Mouse (Mus musculus) kidney, postnatal 14 days (tissue): ENCODE measurements around the gene Sult2b1.

Experiments
- DNase-seq: peaks from one replicate; pipeline ENCODE4 v3.0.0; 2022; ENCODE audit warnings: mixed read lengths

Sult2b1 gene

DNA sequence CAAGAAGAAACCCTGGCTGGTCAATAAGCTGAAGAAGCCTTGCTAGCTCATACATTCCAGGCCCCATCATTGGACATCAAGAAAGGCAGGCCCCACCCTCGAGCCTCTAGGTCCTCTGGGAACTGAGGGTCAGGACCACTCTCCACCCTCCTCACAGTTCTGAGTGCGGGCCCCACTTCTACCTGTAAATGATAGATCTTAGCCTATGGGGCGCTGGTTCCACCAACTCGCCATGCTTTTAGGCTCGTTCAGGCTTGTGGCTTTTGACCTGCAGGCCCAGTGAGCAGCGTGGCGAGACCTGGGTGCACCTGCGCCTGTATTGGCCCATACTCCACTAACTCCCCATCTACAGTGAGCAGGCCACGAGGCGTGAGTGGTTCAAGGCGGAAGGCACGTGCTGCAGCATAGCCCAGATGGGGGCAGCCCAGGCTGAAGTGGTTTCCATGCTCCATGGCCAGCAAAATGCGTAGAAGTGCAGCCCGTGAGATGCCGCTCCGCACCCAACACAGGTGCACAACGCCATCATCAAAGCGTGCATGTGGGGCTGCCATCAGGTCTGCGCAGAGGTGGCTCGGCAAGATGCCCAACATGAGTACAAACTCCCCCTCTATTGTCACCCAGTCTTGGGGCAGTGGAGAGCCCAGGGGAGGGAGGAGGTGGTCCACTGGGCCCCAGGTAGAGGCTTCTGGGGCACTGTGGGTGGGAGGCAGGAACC is 73.8 kb downstream of the Sult2b1 start:
- no peak for DNase-seq

GRCm38 (mm10) chr7:45709677-45710355 is 74.7 kb downstream of the Sult2b1 start:
- DNase-seq, result no peak

DNA sequence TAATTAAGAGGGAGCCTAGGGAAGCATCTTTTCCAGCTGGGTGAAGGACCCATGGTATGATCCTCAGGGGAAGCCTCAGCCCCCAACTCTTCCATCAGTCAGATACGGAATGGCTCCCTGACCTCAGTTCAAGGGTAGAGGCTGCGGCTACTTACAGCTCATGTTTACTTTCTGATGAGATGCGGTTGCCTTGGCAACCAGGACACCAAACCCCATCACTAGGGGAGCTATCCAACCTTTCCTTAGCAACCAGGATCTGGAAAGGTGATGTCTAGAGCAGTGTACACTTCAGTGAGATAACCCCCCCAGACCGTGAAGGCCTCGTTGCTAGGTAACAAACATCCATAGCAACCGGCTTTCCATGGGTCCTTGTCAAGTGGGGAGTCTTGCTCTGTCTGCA is 75.4 kb downstream of the Sult2b1 start:
- DNase-seq, result no peak

DNA sequence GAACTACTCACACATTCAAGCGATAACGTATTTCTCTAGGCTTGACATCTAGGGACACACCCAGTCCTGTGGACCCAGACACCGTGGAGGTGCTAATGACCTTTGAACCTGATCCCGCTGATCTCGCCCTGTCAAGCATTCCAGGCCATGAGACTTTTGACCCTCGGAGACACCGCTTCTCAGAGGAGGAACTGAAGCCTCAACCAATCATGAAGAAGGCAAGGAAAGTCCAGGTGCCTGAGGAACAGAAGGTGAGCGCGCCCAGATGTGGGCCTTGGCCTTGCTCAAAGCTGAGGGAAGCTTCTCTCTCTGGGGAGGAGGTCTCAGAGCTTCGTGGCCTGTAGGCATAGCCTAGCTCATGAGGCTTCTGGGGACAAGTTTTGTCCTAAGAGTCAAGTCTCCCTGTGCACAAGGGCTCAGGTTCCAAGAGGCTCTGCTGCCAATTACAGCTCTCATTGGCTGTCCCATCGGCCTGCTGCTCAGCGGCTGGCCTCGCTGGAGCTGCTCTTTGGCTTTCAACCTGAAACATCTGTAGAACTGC is 76.2 kb downstream of the Sult2b1 start:
- peak; percentile 81 for DNase-seq

DNA sequence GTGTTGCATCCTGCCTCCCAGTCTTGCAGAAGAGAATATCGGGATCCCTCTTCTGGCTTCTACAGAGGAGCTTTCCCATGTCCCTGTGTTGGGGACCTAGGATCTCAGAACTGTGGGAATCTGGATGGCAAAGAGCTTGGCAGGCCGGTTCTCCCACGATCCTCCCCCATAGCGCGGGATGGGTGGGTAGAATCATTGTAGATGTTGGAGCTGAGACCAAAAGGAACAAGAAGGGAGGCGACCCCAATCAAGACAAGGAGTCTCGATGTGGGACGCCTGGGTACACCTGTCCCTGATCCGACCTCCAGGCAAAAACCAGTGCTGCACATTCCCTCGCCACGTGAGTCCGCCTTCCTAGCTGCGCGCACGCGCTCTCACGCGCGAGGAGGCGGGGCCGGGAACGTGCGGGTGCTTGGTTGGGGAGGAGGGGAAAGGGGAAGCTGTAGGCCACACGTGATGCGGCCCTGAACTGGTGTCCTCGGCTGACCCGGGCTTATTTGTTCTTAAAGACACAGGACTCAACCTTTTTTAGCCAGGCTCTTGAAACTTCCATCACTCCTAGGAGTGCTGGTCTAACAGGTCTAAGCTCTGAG is 77.0 kb downstream of the Sult2b1 start:
- peak; percentile 98 for DNase-seq

DNA sequence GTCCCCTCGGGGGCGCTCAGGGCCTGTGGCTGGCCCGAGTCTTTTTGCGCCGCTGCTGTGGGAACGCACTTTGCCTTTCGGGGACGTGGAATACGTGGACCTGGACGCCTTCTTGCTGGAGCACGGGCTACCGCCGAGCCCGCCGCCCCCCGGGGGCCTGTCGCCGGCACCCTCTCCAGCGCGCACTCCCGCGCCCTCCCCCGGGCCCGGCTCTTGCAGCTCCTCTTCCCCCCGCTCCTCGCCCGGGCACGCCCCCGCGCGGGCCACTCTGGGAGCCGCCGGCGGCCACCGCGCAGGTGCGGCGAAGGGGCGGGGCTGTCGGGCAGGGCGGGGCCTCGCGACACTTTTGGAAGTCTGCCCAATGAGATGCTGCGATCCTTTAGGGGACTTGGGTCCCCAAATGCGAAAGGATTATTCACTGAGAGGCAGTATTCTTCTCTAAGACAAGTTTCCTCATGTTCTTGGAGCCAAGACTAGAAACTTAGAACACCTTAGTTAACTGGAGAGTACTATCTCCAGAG is 77.7 kb downstream of the Sult2b1 start:
- peak; percentile 93 for DNase-seq

- DNase-seq, result peak; percentile 87
These were observed 78.6 kb downstream of the Sult2b1 start for GRCm38 (mm10) chr7:45705873-45706281.

DNA sequence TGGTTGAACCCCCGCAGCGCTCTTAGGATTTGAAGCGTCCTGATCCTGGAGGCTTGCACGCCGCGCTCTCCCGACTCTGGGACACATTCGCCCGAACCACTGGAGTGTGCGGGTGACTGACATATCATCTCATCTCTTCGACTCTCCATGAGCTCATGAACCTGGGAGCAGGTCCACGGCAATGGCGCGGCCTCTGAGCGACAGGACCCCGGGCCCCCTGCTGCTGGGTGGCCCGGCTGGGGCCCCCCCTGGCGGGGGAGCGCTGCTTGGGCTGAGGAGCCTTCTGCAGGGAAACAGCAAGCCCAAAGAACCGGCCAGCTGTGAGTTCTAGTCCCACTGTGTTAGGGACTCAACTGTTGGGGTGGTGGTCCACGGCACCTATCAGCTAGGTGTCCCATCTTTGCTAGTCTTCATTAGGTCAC is 79.0 kb downstream of the Sult2b1 start:
- DNase-seq, result no peak

GRCm38 (mm10) chr7:45704730-45705442 is 79.6 kb downstream of the Sult2b1 start, which contains the start of gene Dbp:
Gene Dbp, plus strand, starts transcription at chr7:45705088.
- peak; percentile 100 for DNase-seq

DNA sequence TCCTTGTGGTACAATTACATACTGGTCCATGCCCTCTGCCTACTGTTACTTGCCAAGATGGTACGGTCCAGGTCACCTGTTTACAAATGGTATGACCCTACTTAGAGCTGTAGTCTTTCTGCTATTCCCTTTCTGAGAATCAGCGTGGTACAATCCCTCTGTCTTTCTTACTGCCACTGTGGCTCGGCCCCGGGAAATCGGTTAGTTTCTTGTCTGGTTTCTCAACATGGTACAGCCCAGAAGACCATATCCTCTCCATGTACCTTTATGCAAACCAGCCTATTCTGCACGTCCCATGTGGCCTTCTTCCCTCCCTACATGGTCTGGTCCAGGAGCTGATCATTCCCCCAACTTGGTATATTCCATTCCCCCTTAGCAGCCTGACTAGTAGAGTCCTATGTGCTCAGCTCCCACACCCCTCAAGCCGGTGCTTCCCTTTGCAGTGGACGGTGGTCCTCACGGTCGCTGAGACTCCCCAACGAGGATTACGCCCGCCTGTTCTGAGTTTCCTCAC is 80.4 kb downstream of the Sult2b1 start:
- peak; percentile 78 for DNase-seq

GRCm38 (mm10) chr7:45703521-45704033 is 80.9 kb downstream of the Sult2b1 start:
- DNase-seq, result no peak

GRCm38 (mm10) chr7:45702809-45703520 is 81.5 kb downstream of the Sult2b1 start:
- DNase-seq, result no peak

- DNase-seq, result no peak
These were observed 82.2 kb downstream of the Sult2b1 start for GRCm38 (mm10) chr7:45702316-45702715.

DNA sequence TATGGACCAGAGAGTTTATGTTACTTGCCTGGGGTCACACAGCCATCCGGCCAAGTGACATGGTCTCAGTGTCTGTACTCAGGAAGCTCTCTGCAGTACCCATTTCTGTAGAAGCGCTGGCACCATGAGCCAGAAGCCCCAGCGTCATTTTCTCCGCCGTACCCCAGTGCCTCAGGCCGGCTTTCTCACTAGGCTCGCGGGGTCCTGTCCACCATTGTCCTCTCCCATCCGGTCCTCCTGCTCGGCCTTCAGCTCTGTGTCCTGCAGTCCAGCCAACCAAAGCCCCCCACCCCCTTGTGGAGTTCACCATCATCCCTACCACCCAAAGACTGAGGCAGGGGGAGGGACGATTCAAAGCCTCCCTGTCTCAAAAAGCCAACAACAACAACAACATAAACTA is 82.9 kb downstream of the Sult2b1 start:
- DNase-seq, result no peak

GRCm38 (mm10) chr7:45701072-45701471 is 83.4 kb downstream of the Sult2b1 start:
- DNase-seq, result no peak

DNA sequence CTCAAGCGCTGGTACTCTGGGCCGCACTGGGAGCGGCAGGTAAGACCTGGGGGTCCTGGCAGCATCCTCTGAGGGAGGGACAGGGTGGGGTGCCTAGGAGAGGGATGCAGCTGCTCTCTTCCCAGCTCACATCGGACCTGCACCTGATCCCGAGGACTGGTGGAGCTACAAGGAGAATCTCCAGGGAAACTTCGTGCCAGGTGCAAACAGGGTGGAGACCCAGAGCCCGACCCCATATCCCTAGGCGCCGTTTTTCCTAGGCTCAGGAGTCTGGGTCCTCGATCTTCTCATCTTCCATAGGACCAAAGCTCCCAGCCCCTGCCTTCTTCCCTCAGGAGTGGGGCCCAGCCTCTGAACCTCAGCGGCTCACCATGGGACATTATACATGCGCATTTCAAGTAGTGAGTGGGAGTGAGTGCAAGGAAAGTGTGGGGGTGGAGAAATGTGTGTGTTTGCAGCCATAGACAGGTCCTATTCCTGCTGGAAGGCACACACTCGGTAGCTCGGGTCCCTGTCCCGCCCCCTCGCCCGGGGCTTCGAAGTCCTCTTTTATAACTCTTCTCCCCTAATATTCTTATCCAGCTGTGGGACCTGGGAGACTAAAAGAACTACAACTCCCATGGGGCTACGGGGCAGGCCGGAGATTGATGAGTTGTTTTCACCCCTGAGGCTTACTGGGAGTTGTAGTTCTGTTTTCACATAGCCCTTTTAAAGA is 84.0 kb downstream of the Sult2b1 start:
- DNase-seq, result peak; percentile 89

- no peak for DNase-seq
These were observed 84.8 kb downstream of the Sult2b1 start, which contains the start of gene Car11 for GRCm38 (mm10) chr7:45699523-45700141. Gene Car11, plus strand, starts transcription at chr7:45699843.

- no peak for DNase-seq
These were observed 86.6 kb downstream of the Sult2b1 start for GRCm38 (mm10) chr7:45697894-45698293.

- DNase-seq, result no peak
These were observed 89.4 kb downstream of the Sult2b1 start for GRCm38 (mm10) chr7:45695098-45695497.

DNA sequence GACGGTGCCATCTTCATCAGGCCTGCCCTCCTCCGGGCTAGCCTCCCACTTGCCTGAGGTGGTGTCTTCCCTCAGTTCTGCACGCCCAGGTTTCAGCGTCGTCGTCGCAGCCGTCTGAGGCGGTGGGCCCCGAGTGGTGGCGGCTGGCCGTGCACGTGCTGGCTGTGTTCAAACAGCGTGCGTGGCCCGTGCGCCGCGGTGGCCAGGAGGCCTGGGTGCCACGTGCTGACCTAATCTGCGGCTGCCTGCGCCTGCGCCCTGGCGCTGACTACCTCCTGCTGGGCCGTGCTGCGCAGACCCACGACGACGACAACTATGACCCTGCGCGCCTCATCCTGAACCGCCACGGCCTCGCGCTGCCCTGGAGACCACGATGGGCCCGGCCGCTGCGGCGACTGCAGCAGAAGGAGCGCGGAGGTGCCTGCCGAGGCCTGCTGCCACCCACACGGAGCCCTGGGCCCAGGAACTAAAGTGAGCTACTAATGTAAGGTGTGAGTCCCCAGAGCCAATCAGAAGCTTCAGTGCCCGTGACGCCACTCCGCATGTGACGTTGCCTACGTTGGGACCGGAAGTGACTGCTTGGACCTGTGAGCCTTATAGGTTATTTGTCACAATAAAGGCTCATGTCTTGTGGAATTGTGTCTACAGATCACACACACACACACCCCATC is 90.4 kb downstream of the Sult2b1 start, which contains the start of gene Sec1:
TSS of gene Sec1 (minus strand) at position 482 of the 671 bp plus-strand sequence.
- DNase-seq, result no peak
